Mouse (Mus musculus) heart, postnatal 0 days (tissue): Measurements from ENCODE around the gene Ttc21b.

ENCODE experiments used
- CTCF ChIP-seq: IDR thresholded peaks from 2 replicates; pipeline ENCODE4 v1.5.1; 2016; ENCODE audit warnings: antibody characterized with exemption, control low read depth, low read depth
- EP300 ChIP-seq: IDR thresholded peaks from 2 replicates; pipeline ENCODE4 v1.6.1; 2016; ENCODE audit warnings: antibody characterized with exemption, low read depth

- TF ChIP-seq EP300 (no peak), CTCF (no peak)
Observed at GRCm38 (mm10) chr2:66244013-66244412, 12.4 kb downstream of the Ttc21b start.
